Mouse (Mus musculus): Measurements from ENCODE around the gene Rhebl1. TPM values are rescaled to one million over a fixed set of nuclear protein-coding genes. Genes with fewer than 3 reads are reported as not detected.

Gene Rhebl1
- polyA plus RNA-seq, 1 experiment from 2014 or later = 16.7 TPM

- WGBS = 93% methylated on average over 28 of the region's 28 CpGs
- H3K4me2 ChIP-seq (replicated peaks; ENCODE audit: low read depth, low read length) = no peak overlapping the region
- no peak overlapping the region for H3K27ac ChIP-seq (ENCODE audit: low read length)
- peaks cover 98% of the 10 kb centered on the region for H3K36me3 ChIP-seq (ENCODE audit: insufficient read depth, low read length)
- peak; percentile 33 for ATAC-seq (ENCODE audit: low FRiP score, low TSS enrichment)
- H3K9me3 ChIP-seq (ENCODE audit: low read length) = no peaks in the 10 kb centered on the region
- no peaks in the 10 kb centered on the region for H3K27me3 ChIP-seq (ENCODE audit: insufficient read depth, low read length)
- no peak overlapping the region for H3K4me3 ChIP-seq (ENCODE audit: low read length)
- H3K9ac ChIP-seq (replicated peaks; ENCODE audit: low read length) = no peak overlapping the region
- H3K4me1 ChIP-seq (ENCODE audit: insufficient read depth, low read length) = no peaks in the 10 kb centered on the region
Measured at GRCm38 (mm10) chr15:98853161-98853937, 41.0 kb downstream of the Rhebl1 start.

GRCm38 (mm10) chr15:98852733-98853132 lies 41.6 kb downstream of the Rhebl1 start:
- H3K36me3 ChIP-seq (ENCODE audit: insufficient read depth, low read length) = peaks cover 98% of the 10 kb centered on the region

GRCm38 (mm10) chr15:98852071-98852470 lies 42.3 kb downstream of the Rhebl1 start:
- H3K27me3 ChIP-seq (ENCODE audit: insufficient read depth, low read length) = no peaks in the 10 kb centered on the region
- WGBS = 96% methylated on average over 9 of the region's 9 CpGs

More at GRCm38 (mm10) chr15:98852733-98853132, 41.6 kb downstream of the Rhebl1 start:
- no peaks in the 10 kb centered on the region for H3K27me3 ChIP-seq (ENCODE audit: insufficient read depth, low read length)
- H3K27ac ChIP-seq (ENCODE audit: low read length) = no peak overlapping the region
- no peaks in the 10 kb centered on the region for H3K4me1 ChIP-seq (ENCODE audit: insufficient read depth, low read length)
- H3K4me3 ChIP-seq (ENCODE audit: low read length) = no peak overlapping the region
- ATAC-seq (ENCODE audit: low FRiP score, low TSS enrichment) = no peak
- H3K9me3 ChIP-seq (ENCODE audit: low read length) = no peaks in the 10 kb centered on the region
- WGBS = 93% methylated on average over 9 of the region's 9 CpGs
- no peak overlapping the region for H3K4me2 ChIP-seq (replicated peaks; ENCODE audit: low read depth, low read length)
- no peak overlapping the region for H3K9ac ChIP-seq (replicated peaks; ENCODE audit: low read length)

GRCm38 (mm10) chr15:98851229-98851818 lies 43.0 kb downstream of the Rhebl1 start:
- Histone ChIP-seq H3K4me1 (ENCODE audit: insufficient read depth, low read length) (no peaks in the 10 kb centered on the region), H3K4me3 (ENCODE audit: low read length) (no peak overlapping the region), H3K9me3 (ENCODE audit: low read length) (no peaks in the 10 kb centered on the region), H3K4me2 (replicated peaks; ENCODE audit: low read depth, low read length) (no peak overlapping the region), H3K9ac (replicated peaks; ENCODE audit: low read length) (no peak overlapping the region), H3K36me3 (ENCODE audit: insufficient read depth, low read length) (peaks cover 98% of the 10 kb centered on the region), H3K27me3 (ENCODE audit: insufficient read depth, low read length) (no peaks in the 10 kb centered on the region), H3K27ac (ENCODE audit: low read length) (no peak overlapping the region)
- ATAC-seq (ENCODE audit: low FRiP score, low TSS enrichment) = no peak
- WGBS = 92% methylated on average over 21 of the region's 21 CpGs

More at GRCm38 (mm10) chr15:98852071-98852470, 42.3 kb downstream of the Rhebl1 start:
- Histone ChIP-seq H3K4me3 (ENCODE audit: low read length) (no peak overlapping the region), H3K36me3 (ENCODE audit: insufficient read depth, low read length) (peaks cover 98% of the 10 kb centered on the region), H3K4me2 (replicated peaks; ENCODE audit: low read depth, low read length) (no peak overlapping the region), H3K27ac (ENCODE audit: low read length) (no peak overlapping the region), H3K9ac (replicated peaks; ENCODE audit: low read length) (no peak overlapping the region), H3K9me3 (ENCODE audit: low read length) (no peaks in the 10 kb centered on the region), H3K4me1 (ENCODE audit: insufficient read depth, low read length) (no peaks in the 10 kb centered on the region)
- ATAC-seq (ENCODE audit: low FRiP score, low TSS enrichment) = no peak

GRCm38 (mm10) chr15:98850668-98851067 lies 43.7 kb downstream of the Rhebl1 start:
- H3K27ac ChIP-seq (ENCODE audit: low read length) = no peak overlapping the region
- no peak overlapping the region for H3K9ac ChIP-seq (replicated peaks; ENCODE audit: low read length)
- no peaks in the 10 kb centered on the region for H3K9me3 ChIP-seq (ENCODE audit: low read length)
- H3K36me3 ChIP-seq (ENCODE audit: insufficient read depth, low read length) = peaks cover 98% of the 10 kb centered on the region
- no peak for ATAC-seq (ENCODE audit: low FRiP score, low TSS enrichment)
- no peak overlapping the region for H3K4me2 ChIP-seq (replicated peaks; ENCODE audit: low read depth, low read length)
- no peaks in the 10 kb centered on the region for H3K4me1 ChIP-seq (ENCODE audit: insufficient read depth, low read length)
- no peaks in the 10 kb centered on the region for H3K27me3 ChIP-seq (ENCODE audit: insufficient read depth, low read length)
- no peak overlapping the region for H3K4me3 ChIP-seq (ENCODE audit: low read length)
- 88% methylated on average over 14 of the region's 14 CpGs for WGBS

GRCm38 (mm10) chr15:98849956-98850600 lies 44.3 kb downstream of the Rhebl1 start:
- Histone ChIP-seq H3K9ac (replicated peaks; ENCODE audit: low read length) (no peak overlapping the region), H3K27me3 (ENCODE audit: insufficient read depth, low read length) (no peaks in the 10 kb centered on the region), H3K9me3 (ENCODE audit: low read length) (no peaks in the 10 kb centered on the region), H3K4me2 (replicated peaks; ENCODE audit: low read depth, low read length) (no peak overlapping the region), H3K27ac (ENCODE audit: low read length) (no peak overlapping the region), H3K36me3 (ENCODE audit: insufficient read depth, low read length) (peaks cover 98% of the 10 kb centered on the region), H3K4me1 (ENCODE audit: insufficient read depth, low read length) (no peaks in the 10 kb centered on the region), H3K4me3 (ENCODE audit: low read length) (no peak overlapping the region)
- WGBS = 86% methylated on average over 16 of the region's 16 CpGs
- no peak for ATAC-seq (ENCODE audit: low FRiP score, low TSS enrichment)

GRCm38 (mm10) chr15:98849165-98849564 lies 45.2 kb downstream of the Rhebl1 start:
- Histone ChIP-seq H3K27ac (ENCODE audit: low read length) (no peak overlapping the region), H3K36me3 (ENCODE audit: insufficient read depth, low read length) (peaks cover 98% of the 10 kb centered on the region), H3K4me2 (replicated peaks; ENCODE audit: low read depth, low read length) (no peak overlapping the region), H3K4me1 (ENCODE audit: insufficient read depth, low read length) (no peaks in the 10 kb centered on the region), H3K9ac (replicated peaks; ENCODE audit: low read length) (no peak overlapping the region), H3K27me3 (ENCODE audit: insufficient read depth, low read length) (no peaks in the 10 kb centered on the region), H3K4me3 (ENCODE audit: low read length) (no peak overlapping the region), H3K9me3 (ENCODE audit: low read length) (no peaks in the 10 kb centered on the region)
- no peak for ATAC-seq (ENCODE audit: low FRiP score, low TSS enrichment)
- WGBS = 95% methylated on average over 11 of the region's 11 CpGs

- ATAC-seq (ENCODE audit: low FRiP score, low TSS enrichment) = no peak
- Histone ChIP-seq H3K4me2 (replicated peaks; ENCODE audit: low read depth, low read length) (no peak overlapping the region), H3K9ac (replicated peaks; ENCODE audit: low read length) (no peak overlapping the region), H3K36me3 (ENCODE audit: insufficient read depth, low read length) (peaks cover 99% of the 10 kb centered on the region), H3K27me3 (ENCODE audit: insufficient read depth, low read length) (no peaks in the 10 kb centered on the region), H3K9me3 (ENCODE audit: low read length) (no peaks in the 10 kb centered on the region), H3K27ac (ENCODE audit: low read length) (no peak overlapping the region), H3K4me3 (ENCODE audit: low read length) (no peak overlapping the region), H3K4me1 (ENCODE audit: insufficient read depth, low read length) (no peaks in the 10 kb centered on the region)
- 85% methylated on average over 8 of the region's 8 CpGs for WGBS
Measured at GRCm38 (mm10) chr15:98846140-98846539, 48.2 kb downstream of the Rhebl1 start.

GRCm38 (mm10) chr15:98845149-98845548 lies 49.2 kb downstream of the Rhebl1 start:
- WGBS = 94% methylated on average over 2 of the region's 2 CpGs

More at GRCm38 (mm10) chr15:98845149-98845548, 49.2 kb downstream of the Rhebl1 start:
- Histone ChIP-seq H3K27ac (ENCODE audit: low read length) (no peak overlapping the region), H3K36me3 (ENCODE audit: insufficient read depth, low read length) (peaks cover 99% of the 10 kb centered on the region), H3K9ac (replicated peaks; ENCODE audit: low read length) (no peak overlapping the region), H3K27me3 (ENCODE audit: insufficient read depth, low read length) (no peaks in the 10 kb centered on the region), H3K4me2 (replicated peaks; ENCODE audit: low read depth, low read length) (no peak overlapping the region), H3K4me3 (ENCODE audit: low read length) (no peak overlapping the region), H3K9me3 (ENCODE audit: low read length) (no peaks in the 10 kb centered on the region), H3K4me1 (ENCODE audit: insufficient read depth, low read length) (no peaks in the 10 kb centered on the region)
- no peak for ATAC-seq (ENCODE audit: low FRiP score, low TSS enrichment)

Data from kidney, embryonic 16.5 days (tissue).